7 mouse cellular contexts compared by ENCODE assay signal in the genomic region with DNA sequence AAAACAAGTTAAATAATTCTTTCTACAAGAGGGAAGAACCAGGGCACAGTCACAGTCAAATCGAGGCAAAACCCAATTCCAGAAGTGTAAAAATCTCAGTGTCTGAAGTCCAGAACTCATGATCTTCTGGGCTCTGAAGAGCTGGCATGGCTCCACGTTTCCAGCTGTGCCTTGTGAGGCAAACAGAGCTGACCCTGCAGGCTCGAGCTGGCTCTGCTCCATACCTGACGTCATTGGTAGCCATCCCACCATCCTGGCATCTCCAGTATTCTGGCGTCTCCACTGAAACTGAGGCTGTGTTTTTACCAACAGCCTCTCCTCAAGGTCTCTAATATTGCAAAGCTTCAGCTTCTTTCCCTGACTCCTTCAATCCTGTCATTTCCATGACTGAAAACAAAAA.
DNase-seq lines count a peak whose midpoint lies in the region; ATAC-seq and TF ChIP-seq lines count a peak whose summit lies in the region.

No protein-coding gene starts in this region.

- no peak for TF ChIP-seq POLR2A in brain, embryonic 14.5 days (IDR thresholded peaks at IDR 0.05; ENCODE audit: borderline replicate concordance, extremely low read depth, insufficient read depth, insufficient read length, poor library complexity, severe bottlenecking)

- no peak for ATAC-seq in erythroid progenitor cell, adult 5-6 weeks (replicated peaks; ENCODE audit: low FRiP score, poor library complexity, severe bottlenecking)

- intact Hi-C loops in left cerebral cortex, postnatal 25 days (cut with DNase I), result no loop called here

- DNase-seq in left cerebral cortex, adult 11 months (ENCODE audit: low spot score), result peak; percentile 8
- no peak for DNase-seq in left cerebral cortex, postnatal 25 days (ENCODE audit: low spot score in 2 of 2)
- DNase-seq in brain, embryonic 14.5 days (ENCODE audit: low read depth), result peak; percentile 60
- DNase-seq in cerebellum, adult 9-11 months, result peak; percentile 5
- DNase-seq in kidney, postnatal 4 days, result peak; percentile 34 to 57
- no peak for DNase-seq in urinary bladder, postnatal 10 days (ENCODE audit: low spot score)

- TF ChIP-seq CTCF in brain, embryonic 14.5 days (IDR thresholded peaks at IDR 0.05; ENCODE audit: borderline replicate concordance, extremely low read depth, insufficient read depth, insufficient read length), result no peak

Comparison
In these comparisons a context has a peak if more than half of its experiments do, and no peak if none do; other contexts are left out.
1. DNase-seq: peak in left cerebral cortex, adult 11 months (single experiment), brain, embryonic 14.5 days (single experiment), cerebellum, adult 9-11 months (single experiment) and kidney, postnatal 4 days (2 of 2); none in left cerebral cortex, postnatal 25 days (0 of 2) and urinary bladder, postnatal 10 days (single experiment).